Mouse (Mus musculus): ENCODE measurements around the gene Cry1. TPM values are rescaled to one million over a fixed set of nuclear protein-coding genes. Genes with fewer than 3 reads are reported as not detected.

Gene Cry1
- polyA plus RNA-seq, 1 experiment = 25.1 TPM

- no peak overlapping the region for H3K27ac ChIP-seq (ENCODE audit: insufficient read depth, low read length)
- H3K9ac ChIP-seq (ENCODE audit: low read depth, poor library complexity, severe bottlenecking) = no peak overlapping the region
- no peaks in the 10 kb centered on the region for H3K27me3 ChIP-seq (ENCODE audit: control insufficient read depth, insufficient read depth, low read length, poor library complexity, severe bottlenecking)
- H3K36me3 ChIP-seq (ENCODE audit: control insufficient read depth, insufficient read depth, low read length, poor library complexity, severe bottlenecking) = no peaks in the 10 kb centered on the region
- H3K4me1 ChIP-seq (ENCODE audit: control insufficient read depth, insufficient read depth, low read length) = no peaks in the 10 kb centered on the region
- H3K9me3 ChIP-seq (replicated peaks; ENCODE audit: control insufficient read depth, insufficient read depth, low read length, poor library complexity, severe bottlenecking) = no peaks in the 10 kb centered on the region
- TF ChIP-seq EP300 (IDR thresholded peaks at IDR 0.05; ENCODE audit: insufficient read depth, low read depth, low read length) (no peak), POLR2A (IDR thresholded peaks at IDR 0.05; ENCODE audit: insufficient read depth, low read length) (no peak), CTCF (IDR thresholded peaks at IDR 0.05; ENCODE audit: low read depth, low read length) (no peak)
- no peak overlapping the region for H3K4me3 ChIP-seq (ENCODE audit: low read depth, low read length)
Observed at GRCm38 (mm10) chr10:85189966-85190365, 5.1 kb upstream of the Cry1 start.

GRCm38 (mm10) chr10:85186499-85186794 is 1.6 kb upstream of the Cry1 start:
- Histone ChIP-seq H3K36me3 (ENCODE audit: control insufficient read depth, insufficient read depth, low read length, poor library complexity, severe bottlenecking) (0 out of 2 replicates have a peak, but pooled peaks cover 3% of the 10 kb centered on the region), H3K27me3 (ENCODE audit: control insufficient read depth, insufficient read depth, low read length, poor library complexity, severe bottlenecking) (no peaks in the 10 kb centered on the region), H3K9ac (ENCODE audit: low read depth, poor library complexity, severe bottlenecking) (no peak overlapping the region), H3K9me3 (replicated peaks; ENCODE audit: control insufficient read depth, insufficient read depth, low read length, poor library complexity, severe bottlenecking) (no peaks in the 10 kb centered on the region), H3K4me1 (ENCODE audit: control insufficient read depth, insufficient read depth, low read length) (no peaks in the 10 kb centered on the region), H3K27ac (ENCODE audit: insufficient read depth, low read length) (no peak overlapping the region), H3K4me3 (ENCODE audit: low read depth, low read length) (no peak overlapping the region)
- no peak for TF ChIP-seq CTCF (IDR thresholded peaks at IDR 0.05; ENCODE audit: low read depth, low read length)
- TF ChIP-seq EP300 (IDR thresholded peaks at IDR 0.05; ENCODE audit: insufficient read depth, low read depth, low read length) = no peak
- TF ChIP-seq POLR2A (IDR thresholded peaks at IDR 0.05; ENCODE audit: insufficient read depth, low read length) = no peak

GRCm38 (mm10) chr10:85185639-85186498 is 1.0 kb upstream of the Cry1 start:
- Histone ChIP-seq H3K9me3 (replicated peaks; ENCODE audit: control insufficient read depth, insufficient read depth, low read length, poor library complexity, severe bottlenecking) (no peaks in the 10 kb centered on the region), H3K4me3 (ENCODE audit: low read depth, low read length) (peak overlapping the region; percentile 81), H3K27ac (ENCODE audit: insufficient read depth, low read length) (peak overlapping the region; percentile 35; the same call in 1 of the 2 replicates), H3K27me3 (ENCODE audit: control insufficient read depth, insufficient read depth, low read length, poor library complexity, severe bottlenecking) (no peaks in the 10 kb centered on the region), H3K4me1 (ENCODE audit: control insufficient read depth, insufficient read depth, low read length) (no peaks in the 10 kb centered on the region), H3K36me3 (ENCODE audit: control insufficient read depth, insufficient read depth, low read length, poor library complexity, severe bottlenecking) (0 out of 2 replicates have a peak, but pooled peaks cover 3% of the 10 kb centered on the region), H3K9ac (ENCODE audit: low read depth, poor library complexity, severe bottlenecking) (peak overlapping the region; percentile 63)
- peak; percentile 25 for TF ChIP-seq CTCF (IDR thresholded peaks at IDR 0.05; ENCODE audit: low read depth, low read length)
- TF ChIP-seq EP300 (IDR thresholded peaks at IDR 0.05; ENCODE audit: insufficient read depth, low read depth, low read length) = no peak

- no peak overlapping the region for H3K27ac ChIP-seq (ENCODE audit: insufficient read depth, low read length)
- H3K4me3 ChIP-seq (ENCODE audit: low read depth, low read length) = peak overlapping the region; percentile 92
- H3K36me3 ChIP-seq (ENCODE audit: control insufficient read depth, insufficient read depth, low read length, poor library complexity, severe bottlenecking) = 0 out of 2 replicates have a peak, but pooled peaks cover 3% of the 10 kb centered on the region
- no peaks in the 10 kb centered on the region for H3K9me3 ChIP-seq (replicated peaks; ENCODE audit: control insufficient read depth, insufficient read depth, low read length, poor library complexity, severe bottlenecking)
- no peaks in the 10 kb centered on the region for H3K27me3 ChIP-seq (ENCODE audit: control insufficient read depth, insufficient read depth, low read length, poor library complexity, severe bottlenecking)
- no peaks in the 10 kb centered on the region for H3K4me1 ChIP-seq (ENCODE audit: control insufficient read depth, insufficient read depth, low read length)
- no peak for TF ChIP-seq EP300 (IDR thresholded peaks at IDR 0.05; ENCODE audit: insufficient read depth, low read depth, low read length)
- TF ChIP-seq CTCF (IDR thresholded peaks at IDR 0.05; ENCODE audit: low read depth, low read length) = no peak
- peak overlapping the region; percentile 63 for H3K9ac ChIP-seq (ENCODE audit: low read depth, poor library complexity, severe bottlenecking)
Observed at GRCm38 (mm10) chr10:85184201-85184963, 482 bp downstream of the Cry1 start.

GRCm38 (mm10) chr10:85183619-85184018 is 1.2 kb downstream of the Cry1 start:
- H3K4me3 ChIP-seq (ENCODE audit: low read depth, low read length) = peak overlapping the region; percentile 92
- H3K9ac ChIP-seq (ENCODE audit: low read depth, poor library complexity, severe bottlenecking) = peak overlapping the region; percentile 63
- H3K27ac ChIP-seq (ENCODE audit: insufficient read depth, low read length) = no peak overlapping the region
- no peaks in the 10 kb centered on the region for H3K9me3 ChIP-seq (replicated peaks; ENCODE audit: control insufficient read depth, insufficient read depth, low read length, poor library complexity, severe bottlenecking)
- H3K4me1 ChIP-seq (ENCODE audit: control insufficient read depth, insufficient read depth, low read length) = no peaks in the 10 kb centered on the region
- H3K27me3 ChIP-seq (ENCODE audit: control insufficient read depth, insufficient read depth, low read length, poor library complexity, severe bottlenecking) = no peaks in the 10 kb centered on the region
- H3K36me3 ChIP-seq (ENCODE audit: control insufficient read depth, insufficient read depth, low read length, poor library complexity, severe bottlenecking) = 0 out of 2 replicates have a peak, but pooled peaks cover 3% of the 10 kb centered on the region
- no peak for TF ChIP-seq CTCF (IDR thresholded peaks at IDR 0.05; ENCODE audit: low read depth, low read length)
- no peak for TF ChIP-seq EP300 (IDR thresholded peaks at IDR 0.05; ENCODE audit: insufficient read depth, low read depth, low read length)
- TF ChIP-seq POLR2A (IDR thresholded peaks at IDR 0.05; ENCODE audit: insufficient read depth, low read length) = no peak

GRCm38 (mm10) chr10:85182766-85183165 is 2.1 kb downstream of the Cry1 start:
- H3K9ac ChIP-seq (ENCODE audit: low read depth, poor library complexity, severe bottlenecking) = no peak overlapping the region
- H3K27me3 ChIP-seq (ENCODE audit: control insufficient read depth, insufficient read depth, low read length, poor library complexity, severe bottlenecking) = no peaks in the 10 kb centered on the region
- H3K27ac ChIP-seq (ENCODE audit: insufficient read depth, low read length) = no peak overlapping the region
- no peaks in the 10 kb centered on the region for H3K4me1 ChIP-seq (ENCODE audit: control insufficient read depth, insufficient read depth, low read length)
- H3K4me3 ChIP-seq (ENCODE audit: low read depth, low read length) = no peak overlapping the region
- no peak for TF ChIP-seq EP300 (IDR thresholded peaks at IDR 0.05; ENCODE audit: insufficient read depth, low read depth, low read length)
- no peak for TF ChIP-seq CTCF (IDR thresholded peaks at IDR 0.05; ENCODE audit: low read depth, low read length)
- no peak for TF ChIP-seq POLR2A (IDR thresholded peaks at IDR 0.05; ENCODE audit: insufficient read depth, low read length)
- H3K9me3 ChIP-seq (replicated peaks; ENCODE audit: control insufficient read depth, insufficient read depth, low read length, poor library complexity, severe bottlenecking) = no peaks in the 10 kb centered on the region
- H3K36me3 ChIP-seq (ENCODE audit: control insufficient read depth, insufficient read depth, low read length, poor library complexity, severe bottlenecking) = 0 out of 2 replicates have a peak, but pooled peaks cover 3% of the 10 kb centered on the region
